Mouse (Mus musculus): ENCODE data around the gene Fbxw21.

GRCm38 (mm10) chr9:109124164-109124563, 37.7 kb downstream of the Fbxw21 start:
- TF ChIP-seq POLR2A (IDR thresholded peaks at IDR 0.05; ENCODE audit: insufficient read depth, low read length), result no peak
- no peak for TF ChIP-seq CTCF (IDR thresholded peaks at IDR 0.05; ENCODE audit: low read depth, low read length)
